Mouse (Mus musculus): ENCODE results near the gene Accsl.

Accsl gene

DNA sequence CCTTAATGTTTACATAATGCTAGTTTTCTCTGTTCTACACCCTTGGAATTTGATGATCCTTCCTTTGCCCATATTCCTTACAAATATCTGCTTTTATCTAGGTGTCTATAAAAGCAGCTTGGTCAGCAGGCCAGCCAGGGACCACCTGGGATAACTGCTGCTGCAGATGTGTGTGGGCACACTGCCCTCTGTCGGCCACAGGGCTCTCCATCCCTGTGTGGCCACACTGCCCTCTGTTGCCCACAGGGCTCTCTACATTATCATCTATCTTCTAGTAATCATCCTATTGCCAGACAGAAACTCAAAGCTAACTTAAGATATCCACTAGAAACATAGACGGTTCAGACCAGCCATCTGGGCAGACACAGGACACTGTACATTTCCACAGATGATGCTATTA lies 59.0 kb downstream of the Accsl start:
- peak; percentile 38 for DNase-seq (ENCODE audit: low spot score)

DNA sequence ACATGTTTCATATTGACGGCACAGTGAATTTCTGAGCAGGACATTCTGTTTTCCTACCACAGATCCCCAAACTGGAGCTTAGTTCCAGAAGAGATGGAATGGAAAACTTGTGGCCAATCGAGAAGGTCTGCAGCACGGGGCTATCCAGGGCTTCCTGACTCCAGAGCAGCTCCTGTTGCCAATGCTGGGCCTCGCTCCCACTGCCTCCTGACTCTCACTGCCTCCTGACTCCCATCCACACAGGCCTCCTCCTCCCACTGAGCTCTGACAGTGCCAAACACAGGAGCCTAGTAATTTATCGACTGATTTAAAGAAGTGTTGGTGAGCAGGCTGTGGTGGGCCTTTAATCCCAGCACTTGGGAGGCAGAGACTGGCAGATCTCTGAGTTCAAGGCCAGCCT lies 60.9 kb downstream of the Accsl start:
- no peak for DNase-seq (ENCODE audit: low spot score)

DNA sequence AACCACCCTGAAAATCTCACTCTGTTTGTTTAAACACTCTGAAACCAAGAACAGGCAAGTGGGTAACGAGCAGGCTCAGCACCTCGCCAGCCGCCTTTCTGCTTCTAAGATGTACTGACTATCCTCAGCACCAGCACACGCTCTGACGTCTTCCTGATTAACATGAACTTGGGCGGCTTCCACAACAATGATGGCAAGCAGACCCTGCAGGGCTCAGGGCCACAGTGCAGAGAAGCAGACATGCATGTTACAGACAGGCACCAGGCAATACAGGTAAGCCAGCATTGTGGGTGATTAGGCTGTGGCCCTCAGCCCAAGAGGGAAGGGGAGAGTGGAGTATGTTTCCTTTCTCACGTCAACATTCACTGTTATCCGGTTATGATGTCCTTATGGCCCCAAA lies 61.5 kb downstream of the Accsl start:
- DNase-seq (ENCODE audit: low spot score): no peak

DNA sequence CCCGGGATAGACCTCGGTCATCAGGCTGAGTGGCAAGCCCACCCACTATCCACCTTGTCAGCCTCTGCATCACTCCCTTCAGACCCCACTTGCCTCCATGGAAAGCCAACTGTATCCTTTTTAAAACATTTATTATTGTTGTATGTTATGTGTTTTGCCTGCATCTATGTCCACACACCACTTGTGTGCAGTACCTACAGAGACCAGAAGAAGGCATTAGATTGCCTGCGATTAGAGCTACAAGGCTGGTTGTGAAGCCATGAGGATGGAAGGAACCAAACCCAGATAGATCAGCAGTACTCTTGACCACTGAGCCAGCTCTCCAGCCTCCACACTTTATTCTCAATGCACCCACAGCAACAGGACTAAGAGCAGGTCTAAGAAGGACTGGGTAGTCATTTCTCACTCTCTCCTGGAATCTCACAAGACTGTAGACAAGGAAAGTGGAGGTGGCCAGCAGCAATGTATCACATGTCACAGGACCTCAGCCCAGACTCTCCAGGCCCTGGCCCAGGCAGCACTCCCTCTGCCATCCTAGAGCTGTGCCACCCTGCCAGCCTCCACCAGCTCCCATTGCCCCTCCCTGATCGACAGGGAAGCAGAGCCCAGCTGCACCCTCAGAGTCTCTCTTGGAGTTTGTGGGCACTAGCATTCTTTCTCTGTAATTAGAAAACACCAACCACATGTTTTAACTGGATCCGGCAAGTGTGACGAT lies 62.3 kb downstream of the Accsl start:
- no peak for DNase-seq (ENCODE audit: low spot score)

DNA sequence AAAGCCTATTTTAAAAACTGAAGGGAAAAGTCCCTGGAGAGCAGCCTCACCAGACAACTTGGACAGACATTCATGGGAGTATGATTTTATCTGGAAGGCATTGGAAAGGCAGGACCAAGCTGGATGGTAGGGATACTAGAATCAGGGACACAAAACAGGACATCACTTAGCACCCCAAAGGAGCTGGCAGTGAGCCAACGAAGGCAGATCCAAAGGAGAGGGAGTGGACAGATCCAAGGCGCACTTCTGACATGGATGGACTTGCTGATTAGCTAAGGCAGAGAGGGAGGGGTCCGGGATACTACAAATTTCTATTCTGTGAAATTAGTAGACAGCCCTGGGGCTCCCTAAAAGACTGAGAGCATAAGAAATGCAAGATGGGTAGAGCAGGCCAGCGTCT lies 63.4 kb downstream of the Accsl start:
- DNase-seq (ENCODE audit: low spot score): no peak

Data from lung, postnatal 25 days (tissue).